Mouse (Mus musculus) C2C12 (cell line): Measurements from ENCODE around the gene Got2. TPM values are rescaled to one million over a fixed set of nuclear protein-coding genes. Genes with fewer than 3 reads are reported as not detected.

Source experiments
- H3K27me3 ChIP-seq: one replicate; pipeline ENCODE4 v1.6.1; 2011; ENCODE audit not compliant: control insufficient read depth, insufficient read depth, insufficient read length
- H3K36me3 ChIP-seq: one replicate; pipeline ENCODE4 v1.6.1; 2011; ENCODE audit not compliant: control insufficient read depth, insufficient read depth
- H3K4me3 ChIP-seq: one replicate; pipeline ENCODE4 v1.5.1; 2011; ENCODE audit warnings: mild to moderate bottlenecking, control low read depth; ENCODE audit not compliant: poor library complexity, insufficient read depth, severe bottlenecking
- H3K79me2 ChIP-seq: one replicate; pipeline ENCODE4 v1.6.1; 2011; ENCODE audit not compliant: control insufficient read depth, insufficient read depth
- H3K79me3 ChIP-seq: one replicate; pipeline ENCODE4 v1.6.1; 2011; ENCODE audit warnings: low read depth, control low read depth
- H3ac ChIP-seq: one replicate; pipeline ENCODE3; 2011; ENCODE audit warnings: low read depth; ENCODE audit not compliant: control insufficient read depth, insufficient read length
- CEBPB ChIP-seq: IDR thresholded peaks from one replicate; pipeline ENCODE4 v1.6.1; 2011; ENCODE audit warnings: low read depth, mild to moderate bottlenecking, control low read depth, moderate library complexity
- CTCF ChIP-seq: IDR thresholded peaks from one replicate; pipeline ENCODE4 v1.5.1; 2011; ENCODE audit not compliant: control insufficient read depth, insufficient read depth, insufficient read length
- FOSL1 ChIP-seq: IDR thresholded peaks from one replicate; pipeline ENCODE4 v1.8.0; 2011; ENCODE audit warnings: mild to moderate bottlenecking, low read length; ENCODE audit not compliant: poor library complexity, insufficient read depth, severe bottlenecking
- MAX ChIP-seq: IDR thresholded peaks from one replicate; pipeline ENCODE4 v1.6.1; 2011; ENCODE audit warnings: mild to moderate bottlenecking, control low read depth
- MYOD1 ChIP-seq: IDR thresholded peaks from one replicate; pipeline ENCODE4 v1.6.1; 2011; ENCODE audit warnings: low read depth; ENCODE audit not compliant: control insufficient read depth, insufficient read length
- MYOG ChIP-seq: IDR thresholded peaks from one replicate; pipeline ENCODE4 v1.6.1; 2011; ENCODE audit not compliant: control insufficient read depth, insufficient read length; ENCODE audit errors: extremely low read depth
- USF1 ChIP-seq: IDR thresholded peaks from one replicate; pipeline ENCODE4 v1.6.1; 2011; ENCODE audit warnings: low read depth, mild to moderate bottlenecking, control low read depth, moderate library complexity
- long read RNA-seq, 2 experiments: library from polyadenylated mRNA; unstranded; transcript quantifications; one replicate each; pipeline ENCODE4 v2.0.0; 2019 to 2020
- polyA plus RNA-seq: library from polyadenylated mRNA; unstranded; fragments of >200 nt; fragmentation: generic; extraction: Trizol; gene quantifications from one replicate; pipeline ENCODE4 v1.2.1, GENCODE M21; 2012; ENCODE audit warnings: missing spikeins

Gene Got2
- 189 TPM for polyA plus RNA-seq
- long read RNA-seq, experiment 1, transcript Got2-201 (10 exons, 2,530 nt), result major isoform, 141 of 177 reads
- long read RNA-seq, experiment 1, partial matches to known transcripts, result 11 of 177 reads
- long read RNA-seq, experiment 1, other reads (novel, unspliced or antisense), result 25 of 177 reads
- long read RNA-seq, experiment 2, transcript Got2-201 (10 exons, 2,530 nt), result major isoform, 2,109 of 2,263 reads
- long read RNA-seq, experiment 2, partial matches to known transcripts, result 69 of 2,263 reads
- long read RNA-seq, experiment 2, other reads (novel, unspliced or antisense), result 84 of 2,263 reads

- peaks cover 46% of the 10 kb centered on the region for H3K79me2 ChIP-seq
These were observed at the start of gene Got2 for GRCm38 (mm10) chr8:95888285-95889136. TSS of gene Got2 (minus strand) at chr8:95888547.

GRCm38 (mm10) chr8:95932841-95933240 is 44.5 kb upstream of the Got2 start:
- no peaks in the 10 kb centered on the region for H3K79me3 ChIP-seq
- TF ChIP-seq CTCF, result no peak
- no peak for TF ChIP-seq CEBPB
- TF ChIP-seq MAX, result no peak
- TF ChIP-seq MYOG, result no peak
- no peak for TF ChIP-seq FOSL1
- TF ChIP-seq USF1, result no peak
- no peak for TF ChIP-seq MYOD1
- no peak overlapping the region for H3ac ChIP-seq
- no peak overlapping the region for H3K4me3 ChIP-seq
- no peaks in the 10 kb centered on the region for H3K79me2 ChIP-seq
- no peaks in the 10 kb centered on the region for H3K36me3 ChIP-seq
- peaks cover 6% of the 10 kb centered on the region for H3K27me3 ChIP-seq

More at GRCm38 (mm10) chr8:95888285-95889136, at the start of gene Got2:
- peaks cover 41% of the 10 kb centered on the region for H3K79me3 ChIP-seq
- peak within 1 kb of the TSS; percentile 92 for H3K4me3 ChIP-seq
- peak within 1 kb of the TSS; percentile 92 for H3ac ChIP-seq
- no peaks in the 10 kb centered on the region for H3K36me3 ChIP-seq
- no peaks in the 10 kb centered on the region for H3K27me3 ChIP-seq
- peak; percentile 59 for TF ChIP-seq MAX
- TF ChIP-seq MYOG, result no peak
- no peak for TF ChIP-seq FOSL1
- no peak for TF ChIP-seq CEBPB
- TF ChIP-seq MYOD1, result no peak
- TF ChIP-seq USF1, result no peak
- peak; percentile 98 for TF ChIP-seq CTCF

- Histone ChIP-seq H3K36me3 (no peaks in the 10 kb centered on the region), H3K79me3 (no peaks in the 10 kb centered on the region), H3ac (no peak overlapping the region), H3K4me3 (no peak overlapping the region), H3K79me2 (no peaks in the 10 kb centered on the region), H3K27me3 (peaks cover 6% of the 10 kb centered on the region)
- TF ChIP-seq MAX (no peak), CTCF (no peak), FOSL1 (no peak), MYOD1 (no peak), CEBPB (no peak), USF1 (no peak), MYOG (no peak)
These were observed 41.5 kb upstream of the Got2 start for GRCm38 (mm10) chr8:95929821-95930220.

GRCm38 (mm10) chr8:95916106-95916505 is 27.8 kb upstream of the Got2 start:
- H3K79me3 ChIP-seq, result no peaks in the 10 kb centered on the region
- no peak overlapping the region for H3K4me3 ChIP-seq
- TF ChIP-seq CTCF, result no peak
- no peak for TF ChIP-seq FOSL1
- TF ChIP-seq MAX, result no peak
- no peak for TF ChIP-seq MYOD1
- TF ChIP-seq CEBPB, result no peak
- H3K79me2 ChIP-seq, result no peaks in the 10 kb centered on the region
- H3K27me3 ChIP-seq, result peaks cover 4% of the 10 kb centered on the region
- H3K36me3 ChIP-seq, result no peaks in the 10 kb centered on the region
- H3ac ChIP-seq, result no peak overlapping the region

GRCm38 (mm10) chr8:95914905-95915643 is 26.7 kb upstream of the Got2 start:
- H3ac ChIP-seq, result no peak overlapping the region
- H3K79me2 ChIP-seq, result no peaks in the 10 kb centered on the region
- no peak overlapping the region for H3K4me3 ChIP-seq
- H3K36me3 ChIP-seq, result no peaks in the 10 kb centered on the region
- H3K27me3 ChIP-seq, result peaks cover 4% of the 10 kb centered on the region
- H3K79me3 ChIP-seq, result no peaks in the 10 kb centered on the region
- TF ChIP-seq CTCF, result peak; percentile 71
- no peak for TF ChIP-seq USF1
